Mouse (Mus musculus) urinary bladder, postnatal 36 days (tissue): Measurements from ENCODE around the gene Rpgrip1l.

ENCODE experiments used
- DNase-seq, 2 experiments: peaks; one replicate each; pipeline ENCODE4 v3.0.0; 2022; ENCODE audit warnings: low spot score in 2 of 2, mixed read lengths in 1 of 2

Rpgrip1l gene

DNA sequence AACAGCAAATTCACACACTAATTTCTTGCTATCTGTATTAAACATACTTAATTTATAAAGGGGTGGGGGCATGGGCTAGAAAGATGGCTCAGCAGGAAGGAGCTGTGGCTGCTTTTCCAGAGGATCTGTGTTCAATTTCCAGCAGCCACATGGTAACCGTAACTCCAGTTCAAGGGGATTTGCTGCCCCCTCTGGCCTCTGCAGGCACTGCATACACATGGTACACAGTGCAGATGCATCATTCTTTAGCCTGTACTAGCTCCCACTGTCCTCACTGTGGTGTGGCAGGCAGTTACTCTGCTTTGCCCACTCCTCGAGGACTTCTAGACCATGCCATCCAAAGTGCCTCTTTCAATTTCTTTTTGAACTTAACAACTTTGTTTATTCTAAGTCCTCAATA, 36.7 kb downstream of the Rpgrip1l start:
- no peak for DNase-seq

DNA sequence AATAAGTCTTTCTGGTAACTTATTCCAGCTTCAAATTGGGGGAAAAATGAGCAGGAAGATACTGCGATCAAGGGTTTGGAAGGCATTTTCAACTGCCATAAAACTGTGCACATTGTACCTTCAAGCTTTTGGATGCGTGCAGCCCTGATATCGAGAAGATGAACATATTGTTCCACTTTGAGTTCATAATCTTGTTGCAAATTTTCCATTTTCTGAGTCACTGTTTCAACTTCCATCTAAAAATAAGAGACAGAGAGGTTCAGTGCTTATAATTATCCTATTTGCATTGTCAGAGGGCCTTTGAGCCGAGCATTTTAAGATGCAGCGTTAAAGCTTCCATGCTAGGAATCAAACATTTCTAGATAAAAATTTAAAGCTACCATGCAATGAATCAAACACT, 39.6 kb downstream of the Rpgrip1l start:
- DNase-seq: no peak

DNA sequence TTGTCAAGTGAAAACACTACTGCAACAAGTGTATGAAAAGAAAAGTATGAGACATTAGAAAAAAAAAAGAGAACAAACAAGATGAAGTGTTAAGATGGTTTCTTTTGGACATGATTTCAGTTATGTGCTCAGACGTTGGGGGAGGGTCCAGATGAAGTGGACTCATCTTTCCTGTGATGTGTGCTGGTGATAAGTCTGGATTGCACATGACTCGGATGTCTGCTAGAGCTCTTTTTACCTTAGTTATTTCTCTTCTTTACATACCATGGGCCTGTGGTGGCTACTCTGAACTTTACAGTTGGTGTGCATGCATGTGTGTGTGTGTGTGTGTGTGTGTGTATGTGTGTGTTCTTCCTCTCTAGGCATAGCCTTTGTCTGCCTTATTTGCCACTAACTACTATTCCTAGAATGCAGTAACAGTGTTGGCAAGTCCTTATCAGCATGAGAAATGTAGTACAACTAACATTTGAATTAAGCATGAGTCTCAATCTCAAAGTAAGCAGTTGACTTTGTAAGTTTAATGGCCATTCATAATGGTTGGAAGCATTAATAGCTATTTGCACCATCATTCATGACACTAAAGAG, 43.6 kb downstream of the Rpgrip1l start:
- DNase-seq: no peak

DNA sequence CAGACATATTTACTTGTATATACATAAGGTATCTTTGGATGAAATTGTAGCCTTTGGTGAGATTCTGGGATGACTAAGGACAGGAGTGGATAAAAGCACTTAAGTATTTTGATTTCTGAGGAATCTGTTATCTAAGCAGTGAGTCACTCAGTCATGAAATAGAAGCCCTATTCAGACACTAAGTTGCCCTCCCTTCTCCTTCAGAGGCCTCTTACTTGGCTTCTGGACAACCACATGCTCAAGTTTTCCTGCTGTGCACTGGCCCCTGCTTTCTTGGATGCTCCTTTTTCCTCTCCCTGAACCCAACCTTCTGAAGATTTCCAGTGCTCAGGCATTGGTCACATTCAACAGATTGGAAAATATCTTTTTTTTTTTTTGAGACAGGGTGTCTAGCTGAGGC, 48.5 kb downstream of the Rpgrip1l start:
- DNase-seq: no peak

DNA sequence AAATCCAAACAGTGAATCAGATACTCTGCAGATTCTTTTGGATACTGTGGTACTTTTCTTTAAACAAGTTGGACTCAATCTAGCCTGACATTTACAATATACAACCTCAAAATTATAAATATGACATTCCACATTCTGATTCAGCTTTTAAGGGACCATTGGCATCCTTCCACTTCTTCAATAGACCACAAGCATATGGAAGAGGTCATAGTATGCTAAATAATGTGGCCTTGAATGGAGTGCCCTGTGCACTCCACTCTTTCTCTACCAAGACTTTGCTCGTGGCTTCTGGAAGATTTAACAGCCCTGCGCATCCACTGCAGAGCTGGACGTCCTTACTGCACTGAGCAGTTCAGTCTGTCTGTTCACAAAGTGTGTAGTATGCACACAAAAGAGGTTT, 49.1 kb downstream of the Rpgrip1l start:
- no peak for DNase-seq

DNA sequence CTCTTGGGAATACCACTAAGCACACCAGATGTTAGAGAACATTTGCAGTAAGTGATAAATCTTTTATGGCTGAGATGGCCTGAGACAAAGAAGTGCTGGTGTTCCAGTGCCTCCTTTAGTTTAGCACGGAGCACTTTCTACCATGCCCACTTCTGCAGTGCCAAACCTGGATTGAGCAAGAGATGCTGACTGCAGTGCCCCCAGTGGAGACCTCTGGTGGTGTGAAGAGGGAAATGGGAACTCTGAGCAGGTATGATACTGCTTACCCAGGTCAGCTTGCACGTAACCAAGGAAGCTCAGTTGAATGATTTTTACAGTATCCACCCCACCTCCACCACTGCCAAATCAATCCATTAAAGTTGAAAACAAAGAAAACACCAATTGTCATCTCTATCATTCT, 51.5 kb downstream of the Rpgrip1l start:
- DNase-seq: no peak

DNA sequence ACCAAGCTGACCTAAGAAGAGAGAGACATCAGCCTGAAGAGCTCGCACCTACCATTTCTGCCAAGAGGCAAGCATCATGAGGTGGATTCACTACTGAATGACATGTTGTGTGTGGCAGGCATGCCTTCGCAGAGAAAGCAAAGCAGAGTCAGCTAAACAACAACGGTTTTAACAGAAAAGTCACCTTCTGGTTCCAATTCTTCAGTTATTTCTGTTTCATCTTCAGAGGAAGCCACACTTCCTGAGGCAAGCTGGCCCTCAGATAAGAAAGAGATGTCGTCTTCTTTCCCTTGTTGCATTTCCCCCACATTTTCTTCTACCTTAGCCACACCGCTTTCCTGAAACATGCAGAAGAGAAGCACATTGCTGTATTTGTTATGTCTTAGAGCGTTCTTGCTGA, 62.1 kb downstream of the Rpgrip1l start:
- no peak for DNase-seq

DNA sequence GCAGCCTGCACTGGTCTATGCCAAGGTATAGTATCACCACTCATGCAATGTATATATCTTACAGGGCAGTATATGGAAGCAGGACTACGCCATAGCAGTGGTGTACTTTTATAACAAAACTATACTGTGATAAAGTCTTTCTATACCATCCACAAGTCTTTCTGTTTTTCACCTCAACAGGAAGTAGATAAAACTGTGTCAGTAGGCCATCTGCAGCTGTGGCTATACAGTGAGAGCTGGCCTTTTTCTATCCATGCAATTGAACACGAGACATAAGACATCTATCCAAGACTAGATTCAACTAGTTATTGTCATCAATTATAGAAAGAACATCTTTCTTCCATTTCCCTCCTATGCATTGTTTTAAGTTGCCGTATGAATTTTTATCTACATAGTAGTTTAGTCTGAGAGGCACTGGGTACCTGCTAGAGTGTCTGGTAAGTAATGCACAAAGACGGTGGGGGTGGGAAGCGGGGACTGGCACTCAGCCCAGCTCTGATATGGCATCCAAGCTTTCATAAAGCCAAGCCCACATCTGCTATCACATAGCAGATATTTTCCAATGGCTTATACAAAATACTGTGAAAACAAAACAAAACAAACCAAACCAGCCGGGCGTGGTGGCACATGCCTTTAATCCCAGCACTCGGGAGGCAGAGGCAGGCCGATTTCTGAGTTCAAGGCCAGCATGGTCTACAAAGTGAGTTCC, 63.1 kb downstream of the Rpgrip1l start:
- no peak for DNase-seq

DNA sequence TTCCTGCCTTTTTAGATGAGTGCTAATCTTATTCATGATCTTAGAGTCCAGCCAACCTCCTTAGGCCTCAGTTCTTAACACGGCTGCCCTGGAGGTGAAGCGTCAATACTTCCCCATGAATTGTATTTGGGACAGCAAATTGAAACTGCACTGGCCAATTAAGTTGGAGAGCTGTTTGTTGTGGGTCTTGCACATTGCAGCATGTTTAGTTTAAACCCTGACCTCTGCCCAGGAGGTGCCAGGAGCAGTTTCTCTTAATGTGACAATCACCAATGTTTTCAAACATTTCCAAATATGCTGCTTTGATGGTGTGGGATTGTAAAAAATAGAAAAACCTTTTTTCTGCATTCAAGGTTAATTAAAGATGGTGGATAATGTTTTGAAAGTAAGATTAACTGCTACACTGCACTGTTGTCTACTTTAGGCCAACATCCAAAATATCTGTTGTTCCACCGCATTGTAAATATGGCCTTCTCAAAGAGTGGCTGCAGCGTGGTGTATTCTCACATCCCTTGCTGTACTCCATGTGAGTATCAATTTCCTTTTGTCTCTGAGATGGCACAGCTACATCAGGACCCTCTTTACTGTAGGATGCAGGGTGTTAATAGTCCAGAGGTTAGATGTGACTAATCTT, 67.1 kb downstream of the Rpgrip1l start:
- no peak for DNase-seq

DNA sequence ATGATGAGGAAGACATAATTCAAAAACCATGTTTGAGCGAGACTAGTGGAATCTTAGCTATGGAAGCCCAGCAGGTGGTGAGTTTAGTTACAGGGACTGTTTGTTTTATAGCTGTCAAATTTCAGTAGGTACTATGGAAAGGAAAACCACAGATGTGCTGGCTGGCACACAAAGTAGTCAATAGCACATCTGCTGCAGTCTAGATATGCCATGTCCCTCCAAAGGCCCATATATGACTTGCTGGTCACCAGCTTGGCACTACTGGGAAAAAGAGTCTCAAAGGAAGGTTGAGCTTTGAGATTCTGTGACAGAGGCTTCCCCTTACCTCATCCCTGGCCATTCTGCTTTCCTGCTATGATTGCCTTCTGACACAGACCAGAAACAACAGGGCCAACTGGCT, 70.3 kb downstream of the Rpgrip1l start:
- DNase-seq: no peak

DNA sequence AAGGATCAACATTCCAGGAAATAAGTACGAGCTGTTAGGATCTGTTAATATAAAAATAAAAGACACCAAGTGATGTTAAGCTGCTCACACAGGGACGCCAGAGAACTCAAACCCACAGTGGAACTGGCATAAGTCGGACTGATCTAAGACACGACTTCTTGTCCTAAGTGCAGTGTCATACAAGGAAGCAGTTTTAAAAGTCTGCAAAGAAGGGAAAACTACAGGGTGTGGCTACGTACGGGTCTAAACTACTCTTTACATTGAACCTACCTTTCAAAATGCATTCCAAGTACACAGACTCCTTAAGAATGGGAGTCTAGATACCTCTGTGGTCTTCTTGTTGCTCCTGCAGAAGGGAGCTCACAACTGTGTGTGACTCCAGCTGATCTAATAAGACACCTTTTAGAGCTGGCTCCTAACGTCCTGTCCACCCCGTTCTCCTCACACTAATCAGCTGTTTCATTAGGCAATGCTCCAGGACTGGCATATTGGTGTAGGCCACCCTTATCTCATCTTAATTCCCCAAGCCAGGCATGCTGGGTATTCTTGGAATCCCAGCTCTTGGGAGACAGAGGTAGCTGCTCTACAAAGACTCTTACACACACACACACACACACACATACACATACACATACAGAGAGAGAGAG, 71.1 kb downstream of the Rpgrip1l start:
- DNase-seq: no peak

DNA sequence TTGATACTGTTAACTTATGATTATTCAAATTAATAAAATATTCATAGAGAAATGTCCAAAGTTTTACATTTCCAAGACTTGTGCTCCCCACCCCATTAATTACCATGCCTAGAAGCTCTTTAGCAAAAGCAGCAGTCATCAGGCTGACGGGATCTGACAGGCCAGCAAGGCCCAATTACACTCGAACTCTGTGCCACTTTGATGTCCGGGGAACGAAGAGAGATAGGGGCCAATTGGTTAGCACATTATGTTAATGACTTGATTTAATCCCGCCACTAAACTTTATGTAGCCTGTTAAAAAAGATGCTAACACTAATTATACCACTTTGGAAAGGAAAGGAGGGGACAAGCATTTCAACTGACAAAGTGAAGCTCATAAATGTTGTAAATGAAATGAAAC, 71.7 kb downstream of the Rpgrip1l start:
- DNase-seq: no peak

DNA sequence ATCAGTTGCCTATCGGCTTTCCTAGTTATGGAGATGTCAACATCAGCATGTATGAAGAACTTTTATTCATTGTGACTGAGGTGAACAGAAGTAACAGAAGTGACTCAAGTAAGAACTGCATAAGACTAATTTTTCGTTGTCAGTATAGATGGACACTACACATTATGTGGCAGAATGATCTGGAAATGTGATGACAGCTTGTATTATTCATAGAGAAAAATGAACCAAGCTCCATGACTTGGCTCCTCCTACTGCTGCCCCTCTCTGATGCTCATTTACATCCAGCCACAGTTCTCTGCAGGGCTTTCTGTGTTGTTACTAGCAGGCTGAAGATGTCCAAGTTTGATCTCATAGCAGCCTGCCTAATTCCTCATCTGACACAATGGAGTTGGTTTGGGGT, 75.9 kb downstream of the Rpgrip1l start:
- no peak for DNase-seq

DNA sequence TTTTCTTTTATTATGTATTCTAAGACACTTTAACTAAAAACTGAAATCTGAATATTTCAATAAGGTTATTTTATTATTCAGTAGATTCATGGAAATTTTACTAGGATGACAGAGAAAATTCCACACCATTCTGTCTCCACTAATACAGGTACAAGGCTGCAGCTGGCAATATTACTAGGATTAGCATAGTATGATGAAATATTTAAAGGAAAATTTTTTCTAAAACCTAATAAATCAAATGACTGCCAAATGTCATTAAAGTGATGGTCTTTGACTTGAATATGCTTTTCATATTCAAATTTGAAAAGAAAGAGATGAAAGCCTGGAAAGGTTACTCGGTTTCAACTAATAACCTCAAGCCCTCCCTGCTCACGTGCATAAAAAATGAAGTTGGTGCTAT, 79.0 kb downstream of the Rpgrip1l start:
- no peak for DNase-seq

DNA sequence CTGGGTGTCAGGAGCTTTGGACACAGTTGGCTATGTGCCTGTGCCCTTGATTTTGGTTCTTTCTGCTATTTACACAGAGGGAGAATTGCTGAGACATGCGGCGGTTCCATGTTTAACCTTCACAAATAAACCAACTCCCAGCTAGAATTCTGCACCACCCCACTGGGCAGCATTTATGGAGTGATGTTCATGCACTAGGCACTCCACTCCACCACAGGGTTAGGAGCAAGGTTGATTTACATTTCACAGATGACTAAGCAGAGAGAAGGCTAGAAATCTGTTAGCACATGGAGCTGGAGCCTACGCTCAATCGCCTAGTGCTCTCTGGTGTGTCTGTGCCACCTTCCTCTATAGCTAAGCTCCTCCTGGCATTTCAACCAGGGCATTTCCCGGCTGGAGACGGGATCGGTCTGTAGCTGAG, 85.6 kb downstream of the Rpgrip1l start:
- DNase-seq: peak; percentile 52 to 57

DNA sequence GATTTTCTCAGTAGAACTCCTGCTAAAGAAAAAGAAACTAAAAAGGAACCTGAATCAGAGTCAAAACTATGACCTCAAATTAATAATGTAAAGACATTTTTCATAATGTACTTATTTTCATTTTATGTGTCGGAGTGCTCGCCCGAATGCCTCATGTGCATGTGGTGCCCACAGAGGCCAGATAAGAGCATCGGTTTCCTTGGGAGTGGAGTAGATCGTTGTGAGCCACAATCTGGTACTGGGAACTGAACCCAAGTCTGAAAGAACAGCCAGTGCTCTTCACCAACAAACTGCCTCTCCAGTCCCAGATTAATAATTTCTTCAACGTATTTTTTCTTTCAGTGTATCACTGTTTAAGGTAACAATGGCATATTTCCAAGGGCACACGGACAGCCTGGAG, 88.8 kb downstream of the Rpgrip1l start:
- no peak for DNase-seq

DNA sequence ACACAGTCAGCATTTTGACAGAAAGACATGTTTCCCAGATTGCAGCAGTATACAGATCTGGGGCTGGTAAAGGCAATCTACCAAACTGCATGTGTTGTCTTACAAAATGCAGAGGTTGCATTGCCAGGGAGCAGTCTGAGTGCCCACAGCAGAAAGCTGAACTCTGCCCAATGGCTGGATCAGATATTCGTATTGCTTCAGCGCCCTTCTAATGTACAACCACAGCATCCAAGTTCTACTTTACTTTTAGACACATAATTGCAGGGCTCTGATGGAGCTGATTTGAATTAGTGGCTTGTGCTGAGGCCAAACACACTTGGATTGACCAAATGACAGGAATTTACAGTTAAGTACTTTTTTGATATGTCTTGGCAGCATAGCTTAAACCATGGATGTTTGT, 91.2 kb downstream of the Rpgrip1l start:
- DNase-seq: no peak

DNA sequence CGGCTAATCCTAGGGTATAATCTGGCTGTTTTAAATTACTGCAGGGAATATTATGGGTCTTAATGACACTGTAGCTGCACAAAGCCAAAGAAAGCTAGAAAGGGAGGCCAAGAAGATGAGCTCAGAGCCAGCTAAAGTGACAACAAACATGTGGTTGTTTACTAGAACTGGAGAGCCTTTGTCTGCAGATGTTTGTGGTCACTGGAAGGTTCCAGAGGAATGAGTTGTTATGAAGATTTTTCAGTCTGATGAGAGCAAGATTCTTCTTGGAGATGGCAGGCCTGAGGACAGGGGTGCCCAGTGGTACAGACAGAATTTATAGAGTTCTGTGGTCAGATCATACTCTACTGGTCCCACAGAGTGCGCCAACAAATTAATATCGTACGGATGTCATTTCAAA, 94.8 kb downstream of the Rpgrip1l start:
- no peak for DNase-seq

DNA sequence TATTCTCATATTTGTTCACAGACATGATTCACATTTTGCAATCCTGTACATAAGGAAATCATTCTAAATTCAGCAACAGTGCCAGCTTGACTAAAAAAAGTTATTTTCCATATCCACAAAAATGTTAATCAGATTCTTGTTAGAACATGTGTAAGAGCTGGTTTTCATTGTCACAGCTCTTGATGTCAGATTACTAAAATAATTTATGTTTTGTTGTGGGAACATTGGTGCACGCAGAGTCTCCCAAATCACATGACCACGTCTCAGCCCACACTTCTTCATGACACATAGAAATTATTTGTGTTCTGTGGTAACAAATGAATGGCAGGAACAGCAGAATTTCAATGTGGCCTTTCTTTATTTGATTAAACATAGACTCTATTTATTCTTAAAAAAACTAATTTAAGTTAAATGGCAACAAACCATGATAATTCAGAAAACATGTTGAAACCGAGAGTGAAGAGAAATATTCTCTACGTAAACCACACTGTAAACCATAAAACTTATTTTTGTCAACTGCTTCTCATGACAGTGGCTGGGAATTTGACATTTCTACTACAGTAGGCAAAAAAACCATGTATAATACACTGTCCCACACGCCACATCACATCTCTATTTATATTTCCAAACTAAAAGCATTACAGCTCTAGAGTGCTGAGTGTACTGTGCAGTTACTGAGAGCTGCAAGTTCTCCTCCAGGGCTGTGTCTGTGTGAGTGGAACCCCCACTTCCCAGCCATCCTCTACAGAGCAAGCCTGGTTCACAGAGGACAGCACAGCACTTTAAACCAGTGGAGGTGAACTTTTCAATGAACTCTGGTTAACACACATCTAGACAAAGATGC, 95.8 kb downstream of the Rpgrip1l start:
- no peak for DNase-seq

DNA sequence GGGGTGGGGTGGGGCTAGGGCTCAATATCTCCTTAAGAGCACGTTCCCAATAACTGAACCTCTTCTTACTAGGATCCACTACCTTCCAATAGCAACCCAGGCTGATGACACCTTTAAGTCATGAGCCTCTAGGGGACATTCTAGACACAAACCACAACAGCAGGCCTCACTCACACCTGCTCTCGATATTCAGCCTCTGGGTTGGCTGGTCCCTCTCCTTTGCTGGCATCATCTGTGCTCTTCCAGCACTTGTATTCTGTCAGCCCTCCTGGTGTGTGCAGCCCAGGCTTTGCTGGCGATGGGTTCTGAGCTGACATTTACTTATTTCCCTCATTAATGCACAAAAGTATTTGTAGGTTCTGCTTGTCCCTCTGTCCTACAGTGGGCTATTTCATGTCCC, 98.8 kb downstream of the Rpgrip1l start:
- DNase-seq: no peak

DNA sequence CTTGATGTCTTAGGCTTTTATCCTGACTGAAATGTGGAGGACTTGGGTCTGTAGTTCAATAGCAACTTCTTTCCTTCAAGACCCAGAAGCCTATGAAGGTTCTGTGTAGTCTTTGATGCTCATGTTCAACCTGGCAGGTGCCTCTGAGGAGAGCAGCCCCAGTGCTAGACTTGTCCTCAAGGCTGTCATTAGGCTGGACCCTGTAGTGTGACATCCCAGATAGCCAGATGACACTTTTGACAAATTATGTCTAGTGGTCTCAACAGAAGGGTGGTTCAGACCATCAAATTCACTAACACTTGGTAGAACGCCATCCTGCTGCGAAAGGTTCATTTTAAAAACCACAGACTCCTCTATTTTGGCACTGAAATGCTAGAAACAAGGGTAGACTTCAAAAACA, 100.1 kb downstream of the Rpgrip1l start:
- DNase-seq: no peak

DNA sequence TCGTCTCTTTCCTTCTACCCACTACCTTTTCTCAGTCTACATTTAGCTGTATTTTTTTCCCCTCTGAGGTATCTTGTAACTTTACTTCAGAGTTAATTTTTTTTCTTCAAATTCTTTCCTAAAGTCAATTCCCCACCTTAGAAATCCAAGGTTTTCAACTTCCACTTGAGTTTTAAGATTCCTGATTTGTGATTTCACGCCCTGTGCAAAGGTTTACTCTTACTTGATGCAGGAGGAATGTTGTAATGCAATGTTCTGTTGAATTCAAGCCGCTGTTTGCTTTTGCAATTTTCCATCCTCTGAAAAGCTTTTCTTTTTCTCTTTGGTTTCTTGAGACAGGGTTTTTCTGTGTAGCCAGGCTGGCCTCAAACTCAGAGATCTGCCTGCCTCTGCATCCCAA, 103.4 kb downstream of the Rpgrip1l start:
- DNase-seq: no peak
